Mouse (Mus musculus): Measurements from ENCODE around the gene Cadm4. TPM values are rescaled to one million over a fixed set of nuclear protein-coding genes. Genes with fewer than 3 reads are reported as not detected.

Gene Cadm4
- under 1 TPM in 1 of 26 experiments, not detected in 25; 0.66 TPM for total RNA-seq (2018; cell fraction: chromatin; rRNA removed)
- under 1 TPM in 5 of 26 experiments, not detected in 21; 0.05 to 0.43 (median 0.12) TPM for total RNA-seq (2018; cell fraction: cytosol; rRNA removed)
- total RNA-seq (2018; cell fraction: nucleus; rRNA removed) = 1 to 10 TPM in 1 of 26 experiments, under 1 TPM in 2, not detected in 23; 0.20 to 2.1 (median 0.36) TPM
- not detected in 3 replicates for polyA plus RNA-seq (2018)

DNA sequence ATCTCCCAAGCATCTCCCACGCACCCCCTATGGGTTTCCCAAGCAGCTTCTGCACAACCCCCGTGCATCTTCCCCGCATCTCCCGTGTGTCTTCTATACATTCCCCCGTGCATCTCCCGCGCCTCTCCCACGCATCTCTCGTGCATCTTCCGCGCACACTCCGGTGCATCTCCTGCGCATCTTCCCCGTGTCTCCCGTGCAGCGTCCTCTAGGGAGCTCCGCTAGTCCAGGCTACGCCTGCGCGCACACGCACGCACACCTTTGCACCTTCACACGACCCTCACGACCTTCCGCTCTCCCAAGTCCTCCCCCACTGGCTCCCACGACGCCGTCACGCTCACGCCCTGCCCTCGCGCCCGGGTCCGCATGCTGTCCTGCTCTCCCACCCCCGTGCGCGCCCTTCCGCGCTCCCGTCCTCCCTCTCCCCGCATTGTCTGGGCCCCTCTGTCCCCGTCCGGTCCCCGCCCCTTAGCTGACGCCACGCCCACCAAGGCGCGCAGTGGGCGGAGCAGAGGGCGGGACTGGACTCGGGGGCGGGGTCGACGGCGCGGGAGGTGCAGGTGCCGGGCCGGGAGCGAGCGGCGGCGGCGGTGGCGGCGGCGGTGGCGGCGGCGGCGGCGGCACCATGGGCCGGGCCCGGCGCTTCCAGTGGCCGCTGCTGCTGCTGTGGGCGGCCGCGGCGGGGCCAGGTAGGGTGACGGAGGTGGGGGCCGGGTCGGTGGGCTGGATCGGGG, at the start of gene Cadm4:
Cadm4 (plus strand) TSS at position 550 of the 734 bp plus-strand sequence.
- Histone ChIP-seq H3K4me3 (ENCODE audit: inconsistent target) (no peak within 1 kb of the TSS), H3K36me3 (ENCODE audit: inconsistent target) (no peaks in the 10 kb centered on the region), H3K79me2 (ENCODE audit: inconsistent target) (no peaks in the 10 kb centered on the region), H3K27ac (no peak within 1 kb of the TSS)
- under 1% methylated on average over 53 of the region's 83 CpGs for WGBS (ENCODE audit: missing documents)

GRCm38 (mm10) chr7:24435305-24435704, 46.5 kb upstream of the Cadm4 start:
- Histone ChIP-seq H3K27ac (no peak overlapping the region), H3K36me3 (ENCODE audit: inconsistent target) (no peaks in the 10 kb centered on the region), H3K4me3 (ENCODE audit: inconsistent target) (no peak overlapping the region), H3K79me2 (ENCODE audit: inconsistent target) (no peaks in the 10 kb centered on the region)
- 100% methylated on average over 5 of the region's 5 CpGs for WGBS (ENCODE audit: missing documents)

DNA sequence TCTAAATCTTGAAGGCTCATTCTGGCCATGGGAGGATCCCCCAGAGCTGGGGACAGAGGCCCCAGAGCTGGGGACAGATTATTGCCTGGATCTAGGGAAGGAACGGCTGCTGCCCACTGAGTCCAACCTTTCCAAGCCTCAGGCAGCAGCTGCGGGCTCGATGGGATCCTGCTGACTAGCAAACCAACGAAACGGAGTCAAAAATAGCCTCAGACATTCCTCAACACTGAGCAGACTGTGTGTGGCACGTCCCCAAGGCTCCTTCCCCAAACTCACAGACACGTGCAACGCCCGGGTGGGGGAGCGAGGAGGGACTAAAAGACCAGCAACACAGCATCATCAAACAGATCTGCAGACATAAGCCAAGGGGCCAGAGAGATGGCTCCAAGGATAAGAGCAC, 43.8 kb upstream of the Cadm4 start:
- Histone ChIP-seq H3K36me3 (ENCODE audit: inconsistent target) (no peaks in the 10 kb centered on the region), H3K79me2 (ENCODE audit: inconsistent target) (no peaks in the 10 kb centered on the region), H3K27ac (no peak overlapping the region), H3K4me3 (ENCODE audit: inconsistent target) (no peak overlapping the region)
- WGBS (ENCODE audit: missing documents) = 57% methylated on average over 10 of the region's 10 CpGs

DNA sequence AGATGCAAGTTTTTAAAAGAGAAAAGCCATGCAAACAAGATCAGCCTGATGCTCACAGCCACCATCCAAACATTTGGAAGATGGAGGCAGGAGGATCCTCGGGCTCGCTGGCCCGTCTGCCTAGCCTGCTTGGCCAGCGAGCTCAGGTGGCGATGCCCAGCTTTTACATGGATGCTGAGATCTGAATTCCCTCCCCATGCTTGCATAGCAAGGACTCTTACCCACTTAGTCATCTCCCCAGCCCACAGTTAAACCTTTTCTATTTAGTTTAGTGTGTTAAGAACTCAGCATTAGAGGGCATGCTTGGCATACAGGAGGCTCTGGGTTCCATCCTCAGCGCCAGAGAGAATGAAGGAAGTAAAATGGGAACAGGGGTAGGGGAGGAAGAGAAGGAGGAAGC, 42.6 kb upstream of the Cadm4 start:
- WGBS (ENCODE audit: missing documents) = 67% methylated on average over 6 of the region's 6 CpGs
- Histone ChIP-seq H3K79me2 (ENCODE audit: inconsistent target) (no peaks in the 10 kb centered on the region), H3K36me3 (ENCODE audit: inconsistent target) (no peaks in the 10 kb centered on the region), H3K27ac (no peak overlapping the region), H3K4me3 (ENCODE audit: inconsistent target) (no peak overlapping the region)

DNA sequence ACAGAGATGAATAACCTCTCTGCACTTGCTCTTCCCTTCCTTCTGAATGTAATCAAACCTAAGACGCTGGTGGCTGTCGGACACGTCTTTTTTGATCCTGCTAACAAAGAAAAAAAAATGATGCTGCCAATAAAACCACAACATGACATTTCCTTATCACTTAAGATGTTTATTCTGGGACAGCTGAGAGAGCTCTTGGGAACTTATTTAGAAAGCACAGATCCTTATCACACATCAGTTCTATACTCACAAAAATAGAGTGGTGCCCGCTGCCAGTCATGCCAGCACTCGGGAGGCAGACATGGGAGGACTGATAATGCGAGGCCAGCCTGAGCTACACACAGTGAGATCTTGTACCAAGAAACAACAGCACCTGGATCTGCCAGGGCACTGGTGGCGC, 41.9 kb upstream of the Cadm4 start:
- Histone ChIP-seq H3K4me3 (ENCODE audit: inconsistent target) (no peak overlapping the region), H3K79me2 (ENCODE audit: inconsistent target) (no peaks in the 10 kb centered on the region), H3K36me3 (ENCODE audit: inconsistent target) (no peaks in the 10 kb centered on the region), H3K27ac (no peak overlapping the region)
- WGBS (ENCODE audit: missing documents) = 78% methylated on average over 7 of the region's 7 CpGs

DNA sequence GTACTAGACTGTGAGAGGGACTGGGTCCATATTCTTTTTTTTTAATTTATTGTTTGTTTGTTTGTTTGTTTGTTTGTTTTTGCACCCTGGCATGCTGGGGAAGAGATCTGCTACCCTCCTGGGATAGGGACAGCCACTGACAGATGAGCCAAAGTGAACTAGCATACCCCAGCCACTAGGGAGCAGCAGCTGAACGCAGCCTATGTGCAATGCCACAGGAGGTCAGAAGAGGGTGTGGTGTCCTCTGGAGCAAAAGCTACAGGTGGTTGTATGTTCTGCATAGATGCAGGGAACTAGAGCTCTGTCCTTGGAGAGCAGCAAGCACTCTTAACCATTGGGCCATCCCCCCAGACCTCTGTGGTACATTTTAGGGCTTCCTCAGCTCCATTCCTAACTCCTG, 40.0 kb upstream of the Cadm4 start:
- Histone ChIP-seq H3K27ac (peak overlapping the region; percentile 46), H3K36me3 (ENCODE audit: inconsistent target) (no peaks in the 10 kb centered on the region), H3K79me2 (ENCODE audit: inconsistent target) (no peaks in the 10 kb centered on the region), H3K4me3 (ENCODE audit: inconsistent target) (no peak overlapping the region)
- WGBS (ENCODE audit: missing documents) = 10% methylated on average over 1 of the region's 1 CpGs

GRCm38 (mm10) chr7:24442313-24442712, 39.5 kb upstream of the Cadm4 start:
- Histone ChIP-seq H3K36me3 (ENCODE audit: inconsistent target) (no peaks in the 10 kb centered on the region), H3K4me3 (ENCODE audit: inconsistent target) (no peak overlapping the region), H3K79me2 (ENCODE audit: inconsistent target) (no peaks in the 10 kb centered on the region), H3K27ac (peak overlapping the region; percentile 46)
- WGBS (ENCODE audit: missing documents) = 3% methylated on average over 8 of the region's 8 CpGs

GRCm38 (mm10) chr7:24445266-24445926, 36.4 kb upstream of the Cadm4 start:
- Histone ChIP-seq H3K79me2 (ENCODE audit: inconsistent target) (no peaks in the 10 kb centered on the region), H3K27ac (no peak overlapping the region), H3K36me3 (ENCODE audit: inconsistent target) (no peaks in the 10 kb centered on the region), H3K4me3 (ENCODE audit: inconsistent target) (no peak overlapping the region)
- 69% methylated on average over 9 of the region's 9 CpGs for WGBS (ENCODE audit: missing documents)

GRCm38 (mm10) chr7:24446697-24447340, 35.0 kb upstream of the Cadm4 start:
- no peaks in the 10 kb centered on the region for H3K79me2 ChIP-seq (ENCODE audit: inconsistent target)
- no peak overlapping the region for H3K4me3 ChIP-seq (ENCODE audit: inconsistent target)
- 89% methylated on average over 7 of the region's 7 CpGs for WGBS (ENCODE audit: missing documents)
- H3K27ac ChIP-seq = no peak overlapping the region
- H3K36me3 ChIP-seq (ENCODE audit: inconsistent target) = no peaks in the 10 kb centered on the region

GRCm38 (mm10) chr7:24448782-24449517, 32.9 kb upstream of the Cadm4 start:
- Histone ChIP-seq H3K27ac (no peak overlapping the region), H3K36me3 (ENCODE audit: inconsistent target) (no peaks in the 10 kb centered on the region), H3K4me3 (ENCODE audit: inconsistent target) (no peak overlapping the region), H3K79me2 (ENCODE audit: inconsistent target) (no peaks in the 10 kb centered on the region)
- 71% methylated on average over 14 of the region's 14 CpGs for WGBS (ENCODE audit: missing documents)

- WGBS (ENCODE audit: missing documents) = 17% methylated on average over 9 of the region's 9 CpGs
- Histone ChIP-seq H3K79me2 (ENCODE audit: inconsistent target) (no peaks in the 10 kb centered on the region), H3K36me3 (ENCODE audit: inconsistent target) (no peaks in the 10 kb centered on the region), H3K27ac (no peak overlapping the region), H3K4me3 (ENCODE audit: inconsistent target) (no peak overlapping the region)
Observed at GRCm38 (mm10) chr7:24450585-24451017, 31.2 kb upstream of the Cadm4 start.

DNA sequence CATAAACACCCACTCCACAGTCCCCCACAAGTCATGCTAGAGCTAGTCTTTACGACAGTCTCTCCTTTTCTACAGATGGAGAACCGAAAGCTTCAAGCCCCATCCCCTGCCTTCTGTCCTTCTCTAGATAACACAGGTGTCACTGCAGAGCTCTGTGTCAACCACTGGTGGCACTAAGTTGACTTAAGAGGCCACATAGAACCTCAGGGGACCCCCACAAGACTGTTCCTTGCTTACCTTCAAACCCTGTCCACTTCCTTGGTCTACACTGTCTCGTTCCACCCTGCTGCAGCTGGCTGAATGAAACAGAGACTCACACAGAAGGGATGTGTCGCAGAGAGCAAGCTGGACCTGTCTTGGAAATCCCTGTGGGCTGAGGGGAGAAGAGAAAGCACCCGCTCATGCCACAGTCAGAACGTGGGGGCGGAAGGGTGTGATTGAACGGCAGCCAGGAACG, 29.9 kb upstream of the Cadm4 start, which contains the start of gene Irgc1:
Irgc1 (minus strand) TSS at position 443 of the 457 bp plus-strand sequence.
- no peak within 1 kb of the TSS for H3K27ac ChIP-seq
- no peak within 1 kb of the TSS for H3K4me3 ChIP-seq (ENCODE audit: inconsistent target)
- H3K79me2 ChIP-seq (ENCODE audit: inconsistent target) = no peaks in the 10 kb centered on the region
- no peaks in the 10 kb centered on the region for H3K36me3 ChIP-seq (ENCODE audit: inconsistent target)
- WGBS (ENCODE audit: missing documents) = 59% methylated on average over 9 of the region's 9 CpGs

DNA sequence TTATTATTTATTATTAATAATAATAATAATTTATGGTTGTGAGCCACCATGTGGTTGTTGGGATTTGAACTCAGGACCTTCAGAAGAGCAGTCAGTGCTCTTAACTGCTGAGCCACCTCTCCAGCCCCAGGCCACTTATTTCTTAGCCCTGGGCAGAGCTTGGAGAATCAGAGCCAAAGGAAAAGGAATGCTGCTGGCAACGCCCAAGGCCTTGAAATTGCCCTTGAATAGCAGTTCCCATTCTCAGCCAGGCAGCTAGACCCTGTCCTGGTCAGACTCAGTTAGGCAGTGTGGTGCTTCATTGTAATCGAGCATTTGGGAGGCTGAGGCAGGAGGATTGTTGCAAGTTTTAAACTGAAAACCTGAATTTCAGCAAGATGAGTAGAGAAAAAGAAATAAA, 27.6 kb upstream of the Cadm4 start:
- Histone ChIP-seq H3K27ac (no peak overlapping the region), H3K4me3 (ENCODE audit: inconsistent target) (no peak overlapping the region)
- 93% methylated on average over 2 of the region's 2 CpGs for WGBS (ENCODE audit: missing documents)

DNA sequence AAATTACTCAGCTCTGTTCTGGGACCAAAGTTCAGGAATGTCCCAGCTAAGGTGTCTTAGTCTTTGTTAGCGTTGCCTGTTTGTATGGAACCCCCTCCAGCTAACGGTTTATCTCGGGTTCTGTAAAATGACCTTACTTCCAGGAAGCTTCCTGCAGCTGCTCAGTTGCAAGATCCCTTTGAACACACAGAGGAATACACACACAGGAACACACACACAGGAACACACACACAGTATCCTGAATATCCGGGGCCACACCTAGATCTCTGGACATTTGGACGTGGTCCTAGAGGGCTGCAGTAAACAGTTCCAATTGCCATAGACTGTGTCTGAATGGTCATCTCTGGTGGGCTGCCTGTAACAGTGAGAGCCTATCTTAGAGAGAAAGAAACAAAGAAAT, 26.1 kb upstream of the Cadm4 start:
- H3K27ac ChIP-seq = no peak overlapping the region
- no peaks in the 10 kb centered on the region for H3K36me3 ChIP-seq (ENCODE audit: inconsistent target)
- H3K4me3 ChIP-seq (ENCODE audit: inconsistent target) = no peak overlapping the region
- 88% methylated on average over 5 of the region's 5 CpGs for WGBS (ENCODE audit: missing documents)
- H3K79me2 ChIP-seq (ENCODE audit: inconsistent target) = no peaks in the 10 kb centered on the region

More for the DNA sequence above, 27.6 kb upstream of the Cadm4 start:
- Histone ChIP-seq H3K79me2 (ENCODE audit: inconsistent target) (no peaks in the 10 kb centered on the region), H3K36me3 (ENCODE audit: inconsistent target) (no peaks in the 10 kb centered on the region)
